Mouse (Mus musculus): ENCODE results near the gene Cd79a.

GRCm38 (mm10) chr7:24947316-24948048 lies 50.3 kb downstream of the Cd79a start:
- TF ChIP-seq CTCF (IDR thresholded peaks at IDR 0.05; ENCODE audit: extremely low read depth, insufficient read depth, low read length), result no peak
- no peak for TF ChIP-seq POLR2A (IDR thresholded peaks at IDR 0.05; ENCODE audit: extremely low read depth, insufficient read depth, low read length)
